Mouse (Mus musculus) MEL (cell line): ENCODE data around the gene 6030408B16Rik. TPM values are rescaled to one million over a fixed set of nuclear protein-coding genes. Genes with fewer than 3 reads are reported as not detected.

ENCODE experiments used
- DNase-seq: peaks from one replicate; pipeline ENCODE4 v3.0.0; 2011; ENCODE audit warnings: low read depth, low spot score
- H3K27ac ChIP-seq: 2 replicates; pipeline ENCODE4 v1.5.1; 2012; ENCODE audit warnings: low read depth, mild to moderate bottlenecking, control low read depth, low read length, moderate library complexity; ENCODE audit not compliant: control insufficient read depth
- H3K27me3 ChIP-seq, 2 experiments: fragments of 150-350 bp in 1 of 2; sonication (generic) in 1 of 2; 2 replicates each; pipeline ENCODE4 v1.6.1; 2012; ENCODE audit warnings: low read length in 2 of 2, mild to moderate bottlenecking in 2 of 2, improper control_type of control experiment in 1 of 2, moderate library complexity in 1 of 2; ENCODE audit not compliant: insufficient read depth in 2 of 2, control insufficient read depth in 1 of 2
- H3K36me3 ChIP-seq, 2 experiments: 2 replicates each; pipeline ENCODE4 v1.6.1; 2012 to 2014; ENCODE audit warnings: low read length in 2 of 2, improper control_type of control experiment in 1 of 2, inconsistent platforms in 1 of 2, mild to moderate bottlenecking in 1 of 2; ENCODE audit not compliant: insufficient read depth in 2 of 2, control insufficient read depth in 1 of 2
- H3K4me1 ChIP-seq, 2 experiments: fragments of 150-350 bp in 1 of 2; sonication (generic) in 1 of 2; 2 replicates each; pipeline ENCODE4 v1.6.1; 2012; ENCODE audit warnings: low read length in 2 of 2, improper control_type of control experiment in 1 of 2, mild to moderate bottlenecking in 1 of 2; ENCODE audit not compliant: insufficient read depth in 2 of 2, control insufficient read depth in 1 of 2
- H3K4me3 ChIP-seq, 2 experiments: fragments of 150-350 bp in 1 of 2; sonication (generic) in 1 of 2; 2 replicates each; pipeline ENCODE4 v1.5.1; 2012; ENCODE audit warnings: low read depth in 2 of 2, low read length in 2 of 2, mild to moderate bottlenecking in 2 of 2, moderate library complexity in 2 of 2, control low read depth in 1 of 2, improper control_type of control experiment in 1 of 2; ENCODE audit not compliant: control insufficient read depth in 1 of 2, insufficient read depth in 1 of 2
- H3K79me2 ChIP-seq: 2 replicates; pipeline ENCODE4 v1.6.1; 2012; ENCODE audit warnings: mild to moderate bottlenecking, low read length, moderate library complexity; ENCODE audit not compliant: control insufficient read depth, poor library complexity, insufficient read depth
- H3K9ac ChIP-seq: 2 replicates; pipeline ENCODE4 v1.6.1; 2012; ENCODE audit warnings: low read depth, mild to moderate bottlenecking, control low read depth, low read length, moderate library complexity; ENCODE audit not compliant: control insufficient read depth, poor library complexity, severe bottlenecking
- H3K9me3 ChIP-seq: fragments of 150-350 bp; sonication (generic); replicated peaks from 2 replicates; pipeline ENCODE4 v1.6.1; 2012; ENCODE audit warnings: mild to moderate bottlenecking, low read length, improper control_type of control experiment, moderate library complexity; ENCODE audit not compliant: insufficient read depth
- BHLHE40 ChIP-seq: IDR thresholded peaks from 2 replicates; pipeline ENCODE4 v1.6.1; 2012; ENCODE audit warnings: low read depth, mild to moderate bottlenecking, inconsistent platforms, low read length, improper control_type of control experiment, borderline replicate concordance
- CHD1 ChIP-seq: IDR thresholded peaks from 2 replicates; pipeline ENCODE4 v1.6.1; 2012; ENCODE audit warnings: low read depth, mild to moderate bottlenecking, inconsistent platforms, low read length, improper control_type of control experiment
- EP300 ChIP-seq, 2 experiments: IDR thresholded peaks; 2 replicates each; pipeline ENCODE4 v1.6.1; 2011; ENCODE audit warnings: improper control_type of control experiment in 2 of 2, low read length in 2 of 2, low read depth in 1 of 2, mild to moderate bottlenecking in 1 of 2
- GABPA ChIP-seq: IDR thresholded peaks from 2 replicates; pipeline ENCODE4 v1.6.1; 2012; ENCODE audit warnings: low read depth, mild to moderate bottlenecking, inconsistent platforms, low read length, improper control_type of control experiment, moderate library complexity
- GATA1 ChIP-seq: IDR thresholded peaks from 2 replicates; pipeline ENCODE4 v1.6.1; 2011; ENCODE audit warnings: low read depth, low read length, improper control_type of control experiment
- JUND ChIP-seq: IDR thresholded peaks from 2 replicates; pipeline ENCODE4 v1.6.1; 2011; ENCODE audit warnings: low read depth, mild to moderate bottlenecking, improper control_type of control experiment, low read length
- MAFK ChIP-seq: IDR thresholded peaks from 2 replicates; pipeline ENCODE4 v1.6.1; 2011; ENCODE audit warnings: low read depth, mild to moderate bottlenecking, low read length, improper control_type of control experiment, borderline replicate concordance
- MAX ChIP-seq: IDR thresholded peaks from 2 replicates; pipeline ENCODE4 v1.6.1; 2011; ENCODE audit warnings: low read length, improper control_type of control experiment
- MYC ChIP-seq: IDR thresholded peaks from 2 replicates; pipeline ENCODE4 v1.6.1; 2011; ENCODE audit warnings: low read depth, mild to moderate bottlenecking, low read length, improper control_type of control experiment, moderate library complexity
- NRF1 ChIP-seq: IDR thresholded peaks from 2 replicates; pipeline ENCODE4 v1.6.1; 2014; ENCODE audit warnings: low read depth, mild to moderate bottlenecking, inconsistent platforms, low read length, improper control_type of control experiment, moderate library complexity; ENCODE audit not compliant: poor library complexity, insufficient read depth, severe bottlenecking
- POLR2A ChIP-seq, 2 experiments: IDR thresholded peaks; 2 replicates each; pipeline ENCODE4 v1.6.1; 2011 to 2012; ENCODE audit warnings: low read length in 2 of 2, mild to moderate bottlenecking in 2 of 2, control low read depth in 1 of 2, improper control_type of control experiment in 1 of 2, low read depth in 1 of 2, moderate library complexity in 1 of 2; ENCODE audit not compliant: control insufficient read depth in 1 of 2, insufficient read depth in 1 of 2, poor library complexity in 1 of 2
- RCOR1 ChIP-seq: IDR thresholded peaks from 2 replicates; pipeline ENCODE4 v1.6.1; 2012; ENCODE audit warnings: low read depth, mild to moderate bottlenecking, inconsistent platforms, low read length, improper control_type of control experiment
- SMC3 ChIP-seq: IDR thresholded peaks from 2 replicates; pipeline ENCODE4 v1.6.1; 2011; ENCODE audit warnings: low read depth, low read length, improper control_type of control experiment
- TAL1 ChIP-seq: IDR thresholded peaks from 2 replicates; pipeline ENCODE4 v1.6.1; 2012; ENCODE audit warnings: mild to moderate bottlenecking, inconsistent platforms, low read length, moderate library complexity, mixed read lengths
- USF2 ChIP-seq, 2 experiments: IDR thresholded peaks; 2 replicates each; pipeline ENCODE4 v1.6.1; 2011 to 2012; ENCODE audit warnings: improper control_type of control experiment in 2 of 2, low read length in 2 of 2, borderline replicate concordance in 1 of 2, inconsistent platforms in 1 of 2, low read depth in 1 of 2, mild to moderate bottlenecking in 1 of 2; ENCODE audit not compliant: insufficient read depth in 1 of 2
- ZMIZ1 ChIP-seq: IDR thresholded peaks from 2 replicates; pipeline ENCODE4 v1.6.1; 2012; ENCODE audit warnings: low read depth, mild to moderate bottlenecking, inconsistent platforms, low read length, improper control_type of control experiment, moderate library complexity
- ZNF384 ChIP-seq: IDR thresholded peaks from 2 replicates; pipeline ENCODE4 v1.6.1; 2012; ENCODE audit warnings: low read depth, mild to moderate bottlenecking, inconsistent platforms, low read length, improper control_type of control experiment
- polyA plus RNA-seq, 2 experiments: library from polyadenylated mRNA; stranded (reverse) in 1 of 2; unstranded in 1 of 2; fragments of >175 nt in 1 of 2; fragments of >200 nt in 1 of 2; gene quantifications; 2 replicates each; pipeline versions ENCODE4 v1.2.1 to v1.2.4; 2012; ENCODE audit warnings: low replicate concordance in 2 of 2, low read depth in 1 of 2; ENCODE audit not compliant: insufficient read length in 2 of 2, insufficient read depth in 1 of 2, missing spikeins in 1 of 2
- total RNA-seq: library from RNA; depleted of rRNA; stranded (reverse); fragments of 300-350 nt; gene quantifications from 2 replicates; pipeline ENCODE4 v1.2.3, GENCODE M21; 2012

The 6030408B16Rik gene
- total and polyA plus RNA-seq, 3 experiments, result 0.12 to 0.18 TPM; not detected in 1

GRCm38 (mm10) chr15:101270101-101270820 is 22.8 kb upstream of the 6030408B16Rik start:
- Histone ChIP-seq H3K4me3 (no peak overlapping the region), H3K36me3 (no peaks in the 10 kb centered on the region), H3K79me2 (no peaks in the 10 kb centered on the region), H3K4me1 (no peaks in the 10 kb centered on the region), H3K27ac (no peak overlapping the region), H3K9me3 (no peaks in the 10 kb centered on the region), H3K27me3 (no peaks in the 10 kb centered on the region), H3K9ac (no peak overlapping the region)
- TF ChIP-seq EP300 (IDR thresholded peaks at IDR 0.05; ENCODE audit: low read depth in 1 of 2, low read length in 2 of 2) (no peak), CHD1 (no peak), USF2 (IDR thresholded peaks at IDR 0.05; ENCODE audit: borderline replicate concordance in 1 of 2, insufficient read depth in 1 of 2, low read depth in 1 of 2, low read length in 2 of 2) (no peak), GATA1 (no peak), ZMIZ1 (no peak), TAL1 (no peak), GABPA (no peak), JUND (no peak), RCOR1 (no peak), MAX (no peak), MAFK (no peak), ZNF384 (no peak), SMC3 (no peak), NRF1 (no peak)
- no peak for DNase-seq

DNA sequence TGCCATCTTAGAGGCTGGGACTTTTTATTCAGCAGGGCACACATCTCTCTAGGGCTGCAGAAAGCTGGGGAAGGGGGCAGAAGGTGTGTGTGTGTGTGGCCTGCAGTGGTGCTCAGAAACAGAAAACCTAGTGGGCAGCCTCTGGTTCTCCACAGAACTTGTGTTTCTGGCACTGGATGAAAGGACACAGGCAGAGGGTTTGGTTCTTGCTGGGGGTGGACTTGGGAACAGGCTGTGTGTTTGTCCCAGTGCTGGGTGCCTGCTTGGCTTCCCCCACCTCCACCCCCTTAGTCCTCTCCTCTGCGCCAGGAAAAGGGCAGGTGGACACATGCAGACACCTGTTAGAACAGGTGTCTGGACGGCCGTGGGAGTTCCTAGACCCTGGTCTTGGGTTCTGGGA is 21.9 kb upstream of the 6030408B16Rik start:
- Histone ChIP-seq H3K9me3 (no peaks in the 10 kb centered on the region), H3K27ac (no peak overlapping the region), H3K27me3 (no peaks in the 10 kb centered on the region), H3K9ac (no peak overlapping the region), H3K36me3 (no peaks in the 10 kb centered on the region), H3K4me1 (no peaks in the 10 kb centered on the region), H3K79me2 (no peaks in the 10 kb centered on the region), H3K4me3 (no peak overlapping the region)
- no peak for TF ChIP-seq BHLHE40
- TF ChIP-seq ZMIZ1, result no peak
- TF ChIP-seq GATA1, result no peak
- no peak for TF ChIP-seq MYC
- TF ChIP-seq POLR2A (IDR thresholded peaks at IDR 0.05; ENCODE audit: control insufficient read depth in 1 of 2, insufficient read depth in 1 of 2, low read depth in 1 of 2, low read length in 2 of 2, poor library complexity in 1 of 2), result no peak
- no peak for TF ChIP-seq EP300 (IDR thresholded peaks at IDR 0.05; ENCODE audit: low read depth in 1 of 2, low read length in 2 of 2)
- no peak for DNase-seq
